12 mouse cellular contexts compared by ENCODE assay signal in genomic region chr4:141347365-141347797, GRCm38 (mm10). TPM values are rescaled to one million over a fixed set of nuclear protein-coding genes. Genes with fewer than 3 reads are reported as not detected.
A peak's percentile ranks its signal among the peaks of the same experiment; 100 is the strongest.
DNase-seq lines count a peak whose midpoint lies in the region; ATAC-seq lines count a peak whose summit lies in the region.
"Had no signal": no experiment of that assay in that cellular context is flagged by ENCODE, and none has a peak within 500 bp of the region (broad histone marks: within the 10 kb centered on the region; RNA-seq: fewer than 3 reads in every experiment).

No protein-coding gene starts in this region.

- no peak overlapping the region for H3K27ac ChIP-seq in heart, embryonic 13.5 days (replicated peaks)
- peak overlapping the region; percentile 62 for H3K27ac ChIP-seq in lung, embryonic 15.5 days

- no peak overlapping the region for H3K4me2 ChIP-seq in heart, embryonic 13.5 days
- H3K4me2 ChIP-seq in lung, embryonic 15.5 days: no peak overlapping the region

- H3K9ac ChIP-seq in heart, embryonic 13.5 days: no peak overlapping the region
- H3K9ac ChIP-seq in lung, embryonic 15.5 days: no peak overlapping the region

- no peaks in the 10 kb centered on the region for H3K36me3 ChIP-seq in heart, embryonic 13.5 days
- no peaks in the 10 kb centered on the region for H3K36me3 ChIP-seq in lung, embryonic 15.5 days

- peak; percentile 42; the same call in 1 of the 2 replicates for ATAC-seq in heart, embryonic 13.5 days (ENCODE audit: extremely low read depth, insufficient number of reproducible peaks, low FRiP score, low TSS enrichment)
- peak; percentile 83 for ATAC-seq in granulocyte monocyte progenitor cell, adult 5-6 weeks (replicated peaks; ENCODE audit: poor library complexity, severe bottlenecking)
- peak; percentile 78 for ATAC-seq in lung, embryonic 15.5 days (ENCODE audit: borderline replicate concordance, extremely low read depth, low FRiP score, low TSS enrichment)
- ATAC-seq: forebrain, embryonic 14.5 days had no signal

- intact Hi-C loops in heart, postnatal 36 days (cut with DNase I): no loop called here

- no peak for DNase-seq in heart, postnatal 36 days
- peak; percentile 73 for DNase-seq in 416B (ENCODE audit: low read depth)
- DNase-seq in gastrocnemius, adult 8-10 months (ENCODE audit: low spot score in 2 of 2): no peak
- no peak for DNase-seq in right cerebral cortex, postnatal 10 days (ENCODE audit: low spot score in 2 of 2)
- DNase-seq in urinary bladder, postnatal 4 days (ENCODE audit: low spot score in 2 of 2): no peak
- DNase-seq: thymus, postnatal 4 days had no signal

- no peak overlapping the region for H3K4me3 ChIP-seq in heart, embryonic 13.5 days
- no peak overlapping the region for H3K4me3 ChIP-seq in lung, embryonic 15.5 days

- WGBS in heart, embryonic 13.5 days: 31% methylated on average over 8 of the region's 8 CpGs
- 30% methylated on average over 8 of the region's 8 CpGs for WGBS in lung, embryonic 15.5 days

- H3K27me3 ChIP-seq in heart, embryonic 13.5 days (replicated peaks): 0 out of 2 replicates have a peak, but pooled peaks cover 2% of the 10 kb centered on the region
- no peaks in the 10 kb centered on the region for H3K27me3 ChIP-seq in lung, embryonic 15.5 days

- H3K9me3 ChIP-seq in heart, embryonic 13.5 days: no peaks in the 10 kb centered on the region
- H3K9me3 ChIP-seq in lung, embryonic 15.5 days: no peaks in the 10 kb centered on the region

- peaks cover 16% of the 10 kb centered on the region for H3K4me1 ChIP-seq in heart, embryonic 13.5 days
- peaks cover 10% of the 10 kb centered on the region; the same call in 1 of the 2 replicates for H3K4me1 ChIP-seq in lung, embryonic 15.5 days

RNA-seq across cellular contexts. Expression of gene Fam131c, which starts 20.6 kb away (rescaled TPM):
- polyA plus RNA-seq in heart, embryonic 13.5 days (2015; fragmentation: Nextera tagmentation; extraction: Ambion mirVana): 1.2 TPM in 2 replicates
- 1 to 10 TPM; 1.6 to 1.7 TPM for total RNA-seq in heart, postnatal 36 days (2021)
- total RNA-seq in granulocyte monocyte progenitor cell, adult 5-6 weeks (2014; fragmentation: Nextera tagmentation): not detected in 2 replicates
- not detected in 2 replicates for total RNA-seq in granulocyte monocyte progenitor cell, adult 5-6 weeks (2017)
- polyA plus RNA-seq in lung, embryonic 15.5 days (2015; fragmentation: Nextera tagmentation; extraction: Ambion mirVana): 3.1 and 3.6 TPM in 2 replicates
- total RNA-seq in gastrocnemius, adult 8-10 months (2022): under 1 TPM in 2 of 4 experiments, not detected in 2; 0.17 to 0.27 TPM
- total RNA-seq: megakaryocyte-erythroid progenitor cell, adult 5-6 weeks had no signal

RNA-seq across cellular contexts. Expression of gene Epha2, which starts 46.3 kb away (rescaled TPM):
- 4.0 and 4.3 TPM in 2 replicates for polyA plus RNA-seq in heart, embryonic 13.5 days (2015; fragmentation: Nextera tagmentation; extraction: Ambion mirVana)
- 1 to 10 TPM; 5.4 to 7.0 TPM for total RNA-seq in heart, postnatal 36 days (2021)
- 0.88 TPM in 1 of 2 replicates, not detected in the other for total RNA-seq in granulocyte monocyte progenitor cell, adult 5-6 weeks (2014; fragmentation: Nextera tagmentation)
- 0.10 TPM in 1 of 2 replicates, not detected in the other for total RNA-seq in granulocyte monocyte progenitor cell, adult 5-6 weeks (2017)
- 10.8 and 11.0 TPM in 2 replicates for polyA plus RNA-seq in lung, embryonic 15.5 days (2015; fragmentation: Nextera tagmentation; extraction: Ambion mirVana)
- total RNA-seq in gastrocnemius, adult 8-10 months (2022): 1 to 10 TPM in 3 of 4 experiments, under 1 TPM in 1; 0.85 to 2.0 (median 1.8) TPM

RNA-seq across cellular contexts. Expression of gene Clcnka, which starts 51.1 kb away (rescaled TPM):
- polyA plus RNA-seq in heart, embryonic 13.5 days (2015; fragmentation: Nextera tagmentation; extraction: Ambion mirVana): 0.10 TPM in 1 of 2 replicates, not detected in the other
- not detected for total RNA-seq in heart, postnatal 36 days (2021)
- total RNA-seq in granulocyte monocyte progenitor cell, adult 5-6 weeks (2014; fragmentation: Nextera tagmentation): not detected in 2 replicates
- not detected in 2 replicates for total RNA-seq in granulocyte monocyte progenitor cell, adult 5-6 weeks (2017)
- polyA plus RNA-seq in lung, embryonic 15.5 days (2015; fragmentation: Nextera tagmentation; extraction: Ambion mirVana): 0.19 and 0.54 TPM in 2 replicates
- not detected for total RNA-seq in gastrocnemius, adult 8-10 months (2022)
- total RNA-seq: layer of hippocampus, postnatal 10 days; megakaryocyte-erythroid progenitor cell, adult 5-6 weeks had no signal
- polyA plus RNA-seq: forebrain, embryonic 14.5 days had no signal
